Mouse (Mus musculus): ENCODE measurements around the gene Fam117b. TPM values are rescaled to one million over a fixed set of nuclear protein-coding genes. Genes with fewer than 3 reads are reported as not detected.
A peak's percentile ranks its signal among the peaks of the same experiment; 100 is the strongest.

The Fam117b gene
- polyA plus RNA-seq, 1 experiment, result 9.5 TPM

- WGBS, result 85% methylated on average over 10 of the region's 10 CpGs
- no peaks in the 10 kb centered on the region for H3K4me1 ChIP-seq (ENCODE audit: control insufficient read depth, insufficient read depth, insufficient read length)
- DNase-seq (ENCODE audit: low read depth in 1 of 2, low spot score in 2 of 2), result no peak
- H3K36me3 ChIP-seq (ENCODE audit: control insufficient read depth, insufficient read depth, low read length), result no peaks in the 10 kb centered on the region
- no peak overlapping the region for H3K27ac ChIP-seq (ENCODE audit: insufficient read depth, low read length)
- no peaks in the 10 kb centered on the region for H3K27me3 ChIP-seq (ENCODE audit: control insufficient read depth, insufficient read depth, low read length)
- no peak overlapping the region for H3K4me3 ChIP-seq (ENCODE audit: extremely low read depth, insufficient read depth, insufficient read length)
- TF ChIP-seq CTCF (IDR thresholded peaks at IDR 0.05; ENCODE audit: extremely low read depth, insufficient read depth, insufficient read length, insufficient replicate concordance) (no peak), POLR2A (IDR thresholded peaks at IDR 0.05; ENCODE audit: low read depth, low read length) (no peak)
Observed at GRCm38 (mm10) chr1:60007337-60007736, 94.5 kb downstream of the Fam117b start.

GRCm38 (mm10) chr1:60008743-60009142 is 95.9 kb downstream of the Fam117b start:
- DNase-seq (ENCODE audit: low read depth in 1 of 2, low spot score in 2 of 2), result no peak
- TF ChIP-seq POLR2A (IDR thresholded peaks at IDR 0.05; ENCODE audit: low read depth, low read length) (no peak), CTCF (IDR thresholded peaks at IDR 0.05; ENCODE audit: extremely low read depth, insufficient read depth, insufficient read length, insufficient replicate concordance) (no peak)
- Histone ChIP-seq H3K36me3 (ENCODE audit: control insufficient read depth, insufficient read depth, low read length) (no peaks in the 10 kb centered on the region), H3K4me1 (ENCODE audit: control insufficient read depth, insufficient read depth, insufficient read length) (no peaks in the 10 kb centered on the region), H3K27ac (ENCODE audit: insufficient read depth, low read length) (no peak overlapping the region), H3K27me3 (ENCODE audit: control insufficient read depth, insufficient read depth, low read length) (no peaks in the 10 kb centered on the region), H3K4me3 (ENCODE audit: extremely low read depth, insufficient read depth, insufficient read length) (no peak overlapping the region)
- WGBS, result 86% methylated on average over 2 of the region's 2 CpGs

- WGBS, result 95% methylated on average over 10 of the region's 10 CpGs
- no peak for TF ChIP-seq CTCF (IDR thresholded peaks at IDR 0.05; ENCODE audit: extremely low read depth, insufficient read depth, insufficient read length, insufficient replicate concordance)
- no peak for TF ChIP-seq POLR2A (IDR thresholded peaks at IDR 0.05; ENCODE audit: low read depth, low read length)
- Histone ChIP-seq H3K27me3 (ENCODE audit: control insufficient read depth, insufficient read depth, low read length) (no peaks in the 10 kb centered on the region), H3K27ac (ENCODE audit: insufficient read depth, low read length) (no peak overlapping the region), H3K36me3 (ENCODE audit: control insufficient read depth, insufficient read depth, low read length) (no peaks in the 10 kb centered on the region), H3K4me3 (ENCODE audit: extremely low read depth, insufficient read depth, insufficient read length) (no peak overlapping the region), H3K4me1 (ENCODE audit: control insufficient read depth, insufficient read depth, insufficient read length) (peaks cover 10% of the 10 kb centered on the region)
- no peak for DNase-seq (ENCODE audit: low read depth in 1 of 2, low spot score in 2 of 2)
Observed at GRCm38 (mm10) chr1:60013779-60014178, 101.0 kb downstream of the Fam117b start.

- no peaks in the 10 kb centered on the region for H3K36me3 ChIP-seq (ENCODE audit: control insufficient read depth, insufficient read depth, low read length)
- no peak overlapping the region for H3K4me3 ChIP-seq (ENCODE audit: extremely low read depth, insufficient read depth, insufficient read length)
- TF ChIP-seq POLR2A (IDR thresholded peaks at IDR 0.05; ENCODE audit: low read depth, low read length) (no peak), CTCF (IDR thresholded peaks at IDR 0.05; ENCODE audit: extremely low read depth, insufficient read depth, insufficient read length, insufficient replicate concordance) (no peak)
- WGBS, result 87% methylated on average over 6 of the region's 6 CpGs
- DNase-seq (ENCODE audit: low read depth in 1 of 2, low spot score in 2 of 2), result no peak
- no peaks in the 10 kb centered on the region for H3K27me3 ChIP-seq (ENCODE audit: control insufficient read depth, insufficient read depth, low read length)
- peak overlapping the region; percentile 20; the same call in 1 of the 2 replicates for H3K27ac ChIP-seq (ENCODE audit: insufficient read depth, low read length)
- H3K4me1 ChIP-seq (ENCODE audit: control insufficient read depth, insufficient read depth, insufficient read length), result peaks cover 10% of the 10 kb centered on the region
Observed at GRCm38 (mm10) chr1:60015511-60015910, 102.7 kb downstream of the Fam117b start.

- no peak for TF ChIP-seq CTCF (IDR thresholded peaks at IDR 0.05; ENCODE audit: extremely low read depth, insufficient read depth, insufficient read length, insufficient replicate concordance)
- TF ChIP-seq POLR2A (IDR thresholded peaks at IDR 0.05; ENCODE audit: low read depth, low read length), result no peak
- 15% methylated on average over 5 of the region's 5 CpGs for WGBS
- H3K27ac ChIP-seq (ENCODE audit: insufficient read depth, low read length), result peak overlapping the region; percentile 15; the same call in 1 of the 2 replicates
- H3K4me3 ChIP-seq (ENCODE audit: extremely low read depth, insufficient read depth, insufficient read length), result no peak overlapping the region
- peaks cover 10% of the 10 kb centered on the region for H3K4me1 ChIP-seq (ENCODE audit: control insufficient read depth, insufficient read depth, insufficient read length)
- no peaks in the 10 kb centered on the region for H3K27me3 ChIP-seq (ENCODE audit: control insufficient read depth, insufficient read depth, low read length)
- no peaks in the 10 kb centered on the region for H3K36me3 ChIP-seq (ENCODE audit: control insufficient read depth, insufficient read depth, low read length)
- peak in 1 of 2 experiments; percentile 4 for DNase-seq (ENCODE audit: low read depth in 1 of 2, low spot score in 2 of 2)
Observed at GRCm38 (mm10) chr1:60016136-60016611, 103.4 kb downstream of the Fam117b start.

GRCm38 (mm10) chr1:60017031-60017469 is 104.2 kb downstream of the Fam117b start:
- no peak for TF ChIP-seq CTCF (IDR thresholded peaks at IDR 0.05; ENCODE audit: extremely low read depth, insufficient read depth, insufficient read length, insufficient replicate concordance)
- no peak for TF ChIP-seq POLR2A (IDR thresholded peaks at IDR 0.05; ENCODE audit: low read depth, low read length)
- H3K27ac ChIP-seq (ENCODE audit: insufficient read depth, low read length), result no peak overlapping the region
- DNase-seq (ENCODE audit: low read depth in 1 of 2, low spot score in 2 of 2), result no peak
- no peak overlapping the region for H3K4me3 ChIP-seq (ENCODE audit: extremely low read depth, insufficient read depth, insufficient read length)
- H3K27me3 ChIP-seq (ENCODE audit: control insufficient read depth, insufficient read depth, low read length), result no peaks in the 10 kb centered on the region
- WGBS, result 57% methylated on average over 1 of the region's 1 CpGs
- H3K36me3 ChIP-seq (ENCODE audit: control insufficient read depth, insufficient read depth, low read length), result no peaks in the 10 kb centered on the region
- H3K4me1 ChIP-seq (ENCODE audit: control insufficient read depth, insufficient read depth, insufficient read length), result peaks cover 10% of the 10 kb centered on the region

Other genes starting within 250 kb of the Fam117b start
- 5.4 and 7.2 TPM in 2 replicates for gene Sumo1, start 242.2 kb upstream of the Fam117b start, polyA plus RNA-seq (2012; rRNA removed)
- 16.0 and 23.9 TPM in 2 replicates for gene Nop58, start 228.0 kb upstream of the Fam117b start, polyA plus RNA-seq (2012; rRNA removed)
- gene Bmpr2, start 149.6 kb upstream of the Fam117b start, polyA plus RNA-seq (2012; rRNA removed), result 1.2 and 1.4 TPM in 2 replicates
- gene Ica1l, start 130.2 kb downstream of the Fam117b start, polyA plus RNA-seq (2012; rRNA removed), result 0.04 TPM in 1 of 2 replicates, not detected in the other
- gene Carf, start 185.2 kb downstream of the Fam117b start, polyA plus RNA-seq (2012; rRNA removed), result 1.2 and 1.3 TPM in 2 replicates
- 4.6 and 5.8 TPM in 2 replicates for gene Wdr12, start 185.6 kb downstream of the Fam117b start, polyA plus RNA-seq (2012; rRNA removed)

All from spleen, adult 2 months (tissue).